Mouse (Mus musculus): ENCODE measurements at regions not wholly inside any gene's neighbourhood (a gene's known extent, or its start where the extent isn't known, plus 50 kb on each side); places are given as distances from the start of the nearest gene placed in this dataset.

GRCm38 (mm10) chr15:87365712-87366361, 178.3 kb upstream of the Fam19a5 start:
- DNase-seq (ENCODE audit: low spot score in 2 of 2) = no peak

- DNase-seq (ENCODE audit: low spot score in 2 of 2) = no peak
These were observed 176.7 kb upstream of the Fam19a5 start for GRCm38 (mm10) chr15:87367381-87367780.

GRCm38 (mm10) chr15:87369381-87369780, 174.7 kb upstream of the Fam19a5 start:
- no peak for DNase-seq (ENCODE audit: low spot score in 2 of 2)

- DNase-seq (ENCODE audit: low spot score in 2 of 2) = no peak
These were observed 174.3 kb upstream of the Fam19a5 start for GRCm38 (mm10) chr15:87369836-87370235.

GRCm38 (mm10) chr15:87370761-87371160, 173.3 kb upstream of the Fam19a5 start:
- DNase-seq (ENCODE audit: low spot score in 2 of 2) = no peak

GRCm38 (mm10) chr15:87374670-87375069, 169.4 kb upstream of the Fam19a5 start:
- DNase-seq (ENCODE audit: low spot score in 2 of 2) = peak; percentile 8 to 41

GRCm38 (mm10) chr15:87375596-87376194, 168.4 kb upstream of the Fam19a5 start:
- no peak for DNase-seq (ENCODE audit: low spot score in 2 of 2)

- DNase-seq (ENCODE audit: low spot score in 2 of 2) = no peak
These were observed 160.4 kb upstream of the Fam19a5 start for GRCm38 (mm10) chr15:87383551-87384265.

GRCm38 (mm10) chr15:87384279-87385066, 159.6 kb upstream of the Fam19a5 start:
- DNase-seq (ENCODE audit: low spot score in 2 of 2) = no peak

GRCm38 (mm10) chr15:87386513-87386983, 157.6 kb upstream of the Fam19a5 start:
- DNase-seq (ENCODE audit: low spot score in 2 of 2) = no peak

- no peak for DNase-seq (ENCODE audit: low spot score in 2 of 2)
These were observed 152.7 kb upstream of the Fam19a5 start for GRCm38 (mm10) chr15:87391395-87391794.

GRCm38 (mm10) chr15:87398396-87398795, 145.7 kb upstream of the Fam19a5 start:
- DNase-seq (ENCODE audit: low spot score in 2 of 2) = no peak

GRCm38 (mm10) chr15:87405689-87406088, 138.4 kb upstream of the Fam19a5 start:
- DNase-seq (ENCODE audit: low spot score in 2 of 2) = peak; percentile 48 to 82

- peak; percentile 28 to 32 for DNase-seq (ENCODE audit: low spot score in 2 of 2)
These were observed 132.1 kb upstream of the Fam19a5 start for GRCm38 (mm10) chr15:87411978-87412377.

GRCm38 (mm10) chr15:87415996-87416395, 128.1 kb upstream of the Fam19a5 start:
- DNase-seq (ENCODE audit: low spot score in 2 of 2) = no peak

- DNase-seq (ENCODE audit: low spot score in 2 of 2) = no peak
These were observed 122.4 kb upstream of the Fam19a5 start for GRCm38 (mm10) chr15:87421743-87422142.

- DNase-seq (ENCODE audit: low spot score in 2 of 2) = no peak
These were observed 110.8 kb upstream of the Fam19a5 start for GRCm38 (mm10) chr15:87433306-87433705.

GRCm38 (mm10) chr15:87433901-87434300, 110.2 kb upstream of the Fam19a5 start:
- no peak for DNase-seq (ENCODE audit: low spot score in 2 of 2)

- DNase-seq (ENCODE audit: low spot score in 2 of 2) = no peak
These were observed 108.5 kb upstream of the Fam19a5 start for GRCm38 (mm10) chr15:87435566-87435965.

- DNase-seq (ENCODE audit: low spot score in 2 of 2) = peak; percentile 12 to 33
These were observed 106.5 kb upstream of the Fam19a5 start for GRCm38 (mm10) chr15:87437611-87438010.

- no peak for DNase-seq (ENCODE audit: low spot score in 2 of 2)
These were observed 85.2 kb upstream of the Fam19a5 start for GRCm38 (mm10) chr15:87458932-87459331.

- no peak for DNase-seq (ENCODE audit: low spot score in 2 of 2)
These were observed 67.9 kb upstream of the Fam19a5 start for GRCm38 (mm10) chr15:87476247-87476646.

Data from frontal cortex, postnatal 36 days (tissue).